Mouse (Mus musculus): Measurements from ENCODE around the gene Ttc38. TPM values are rescaled to one million over a fixed set of nuclear protein-coding genes. Genes with fewer than 3 reads are reported as not detected.
"Not testable (repeated sequence)": the region's sequence is repeated elsewhere in the genome, so short reads cannot be mapped to it uniquely, and the experiment has no call there.

The Ttc38 gene
- polyA plus RNA-seq, 1 experiment from 2014 or later: 3.5 TPM

GRCm38 (mm10) chr15:85829470-85829869, 2.6 kb upstream of the Ttc38 start:
- Histone ChIP-seq H3K27ac (no peak overlapping the region), H3K4me1 (peaks cover 25% of the 10 kb centered on the region), H3K4me3 (no peak overlapping the region), H3K36me3 (no peaks in the 10 kb centered on the region), H3K27me3 (ENCODE audit: insufficient read depth, poor library complexity, severe bottlenecking) (no peaks in the 10 kb centered on the region), H3K9me3 (no peaks in the 10 kb centered on the region)
- no peak for DNase-seq (ENCODE audit: low spot score)
- 74% methylated on average over 5 of the region's 5 CpGs for WGBS

- WGBS: 50% methylated on average over 8 of the region's 8 CpGs
Measured at GRCm38 (mm10) chr15:85832599-85832998, 493 bp downstream of the Ttc38 start.

GRCm38 (mm10) chr15:85835335-85835734, 3.2 kb downstream of the Ttc38 start:
- no peak overlapping the region for H3K4me3 ChIP-seq
- WGBS: 56% methylated on average over 3 of the region's 3 CpGs

More at GRCm38 (mm10) chr15:85832599-85832998, 493 bp downstream of the Ttc38 start:
- peak overlapping the region; percentile 84 for H3K27ac ChIP-seq
- no peaks in the 10 kb centered on the region for H3K9me3 ChIP-seq
- H3K4me3 ChIP-seq: peak overlapping the region; percentile 78
- no peaks in the 10 kb centered on the region for H3K27me3 ChIP-seq (ENCODE audit: insufficient read depth, poor library complexity, severe bottlenecking)
- no peaks in the 10 kb centered on the region for H3K36me3 ChIP-seq
- peaks cover 15% of the 10 kb centered on the region for H3K4me1 ChIP-seq
- no peak for DNase-seq (ENCODE audit: low spot score)

GRCm38 (mm10) chr15:85836887-85837286, 4.8 kb downstream of the Ttc38 start:
- Histone ChIP-seq H3K4me3 (no peak overlapping the region), H3K27me3 (ENCODE audit: insufficient read depth, poor library complexity, severe bottlenecking) (no peaks in the 10 kb centered on the region), H3K4me1 (peaks cover 14% of the 10 kb centered on the region), H3K9me3 (no peaks in the 10 kb centered on the region), H3K36me3 (no peaks in the 10 kb centered on the region), H3K27ac (no peak overlapping the region)
- no peak for DNase-seq (ENCODE audit: low spot score)
- WGBS: 83% methylated on average over 5 of the region's 5 CpGs

More at GRCm38 (mm10) chr15:85835335-85835734, 3.2 kb downstream of the Ttc38 start:
- Histone ChIP-seq H3K27ac (no peak overlapping the region), H3K36me3 (no peaks in the 10 kb centered on the region), H3K9me3 (no peaks in the 10 kb centered on the region), H3K27me3 (ENCODE audit: insufficient read depth, poor library complexity, severe bottlenecking) (no peaks in the 10 kb centered on the region), H3K4me1 (peaks cover 15% of the 10 kb centered on the region)
- no peak for DNase-seq (ENCODE audit: low spot score)

- no peak for DNase-seq (ENCODE audit: low spot score)
Measured at GRCm38 (mm10) chr15:85840983-85841382, 8.9 kb downstream of the Ttc38 start.

GRCm38 (mm10) chr15:85841796-85842360, 9.8 kb downstream of the Ttc38 start:
- no peaks in the 10 kb centered on the region for H3K27me3 ChIP-seq (ENCODE audit: insufficient read depth, poor library complexity, severe bottlenecking)
- no peak overlapping the region for H3K27ac ChIP-seq
- H3K36me3 ChIP-seq: no peaks in the 10 kb centered on the region
- WGBS: 67% methylated on average over 5 of the region's 5 CpGs
- H3K4me3 ChIP-seq: no peak overlapping the region
- H3K9me3 ChIP-seq: no peaks in the 10 kb centered on the region
- DNase-seq (ENCODE audit: low spot score): no peak
- H3K4me1 ChIP-seq: peaks cover 5% of the 10 kb centered on the region; the same call in 1 of the 2 replicates

More at GRCm38 (mm10) chr15:85840983-85841382, 8.9 kb downstream of the Ttc38 start:
- peaks cover 5% of the 10 kb centered on the region; the same call in 1 of the 2 replicates for H3K4me1 ChIP-seq
- no peaks in the 10 kb centered on the region for H3K27me3 ChIP-seq (ENCODE audit: insufficient read depth, poor library complexity, severe bottlenecking)
- H3K9me3 ChIP-seq: no peaks in the 10 kb centered on the region
- H3K27ac ChIP-seq: no peak overlapping the region
- 23% methylated on average over 6 of the region's 6 CpGs for WGBS
- no peak overlapping the region for H3K4me3 ChIP-seq
- H3K36me3 ChIP-seq: no peaks in the 10 kb centered on the region

GRCm38 (mm10) chr15:85845071-85845470, 13.0 kb downstream of the Ttc38 start:
- H3K27me3 ChIP-seq (ENCODE audit: insufficient read depth, poor library complexity, severe bottlenecking): no peaks in the 10 kb centered on the region
- no peak for DNase-seq (ENCODE audit: low spot score)

GRCm38 (mm10) chr15:85851656-85852392, 19.7 kb downstream of the Ttc38 start:
- WGBS: 74% methylated on average over 12 of the region's 12 CpGs
- DNase-seq (ENCODE audit: low spot score): no peak
- Histone ChIP-seq H3K27ac (no peak overlapping the region), H3K27me3 (ENCODE audit: insufficient read depth, poor library complexity, severe bottlenecking) (peaks cover 17% of the 10 kb centered on the region; the same call in 1 of the 2 replicates), H3K4me1 (no peaks in the 10 kb centered on the region), H3K9me3 (no peaks in the 10 kb centered on the region), H3K4me3 (no peak overlapping the region), H3K36me3 (no peaks in the 10 kb centered on the region; the same call in 1 of the 2 replicates)

More at GRCm38 (mm10) chr15:85845071-85845470, 13.0 kb downstream of the Ttc38 start:
- H3K36me3 ChIP-seq: no peaks in the 10 kb centered on the region
- no peak overlapping the region for H3K27ac ChIP-seq
- H3K4me1 ChIP-seq: peaks cover 5% of the 10 kb centered on the region; the same call in 1 of the 2 replicates
- H3K9me3 ChIP-seq: no peaks in the 10 kb centered on the region
- no peak overlapping the region for H3K4me3 ChIP-seq

GRCm38 (mm10) chr15:85858980-85859489, 26.9 kb downstream of the Ttc38 start:
- peak overlapping the region; percentile 93 for H3K27ac ChIP-seq
- WGBS: 17% methylated on average over 15 of the region's 15 CpGs
- 0 out of 2 replicates have a peak, but pooled peaks cover 4% of the 10 kb centered on the region for H3K27me3 ChIP-seq (ENCODE audit: insufficient read depth, poor library complexity, severe bottlenecking)
- peaks cover 24% of the 10 kb centered on the region for H3K36me3 ChIP-seq
- DNase-seq (ENCODE audit: low spot score): no peak
- peaks cover 20% of the 10 kb centered on the region for H3K4me1 ChIP-seq
- H3K4me3 ChIP-seq: peak overlapping the region; percentile 89
- no peaks in the 10 kb centered on the region for H3K9me3 ChIP-seq

- under 1% methylated on average over 42 of the region's 42 CpGs for WGBS
- Histone ChIP-seq H3K4me3 (peak within 1 kb of the TSS; percentile 89), H3K27me3 (ENCODE audit: insufficient read depth, poor library complexity, severe bottlenecking) (0 out of 2 replicates have a peak, but pooled peaks cover under 1% of the 10 kb centered on the region), H3K27ac (peak within 1 kb of the TSS; percentile 93), H3K36me3 (peaks cover 29% of the 10 kb centered on the region), H3K9me3 (no peaks in the 10 kb centered on the region), H3K4me1 (peaks cover 20% of the 10 kb centered on the region)
- DNase-seq (ENCODE audit: low spot score): peak; percentile 99
Measured at GRCm38 (mm10) chr15:85859490-85860031, 27.5 kb downstream of the Ttc38 start, which contains the start of gene Gtse1. TSS of gene Gtse1 (plus strand) at chr15:85859745.

- not testable (repeated sequence) for H3K27me3 ChIP-seq (ENCODE audit: insufficient read depth, poor library complexity, severe bottlenecking); H3K4me1 ChIP-seq; H3K27ac ChIP-seq; DNase-seq (ENCODE audit: low spot score); H3K4me3 ChIP-seq; H3K9me3 ChIP-seq
- 93% methylated on average over 7 of the region's 7 CpGs for WGBS
- peaks cover 92% of the 10 kb centered on the region for H3K36me3 ChIP-seq
Measured at GRCm38 (mm10) chr15:85865913-85866312, 33.8 kb downstream of the Ttc38 start.

GRCm38 (mm10) chr15:85867696-85868095, 35.6 kb downstream of the Ttc38 start:
- no peak overlapping the region for H3K4me3 ChIP-seq
- peaks cover 99% of the 10 kb centered on the region for H3K36me3 ChIP-seq
- DNase-seq (ENCODE audit: low spot score): peak; percentile 83
- no peaks in the 10 kb centered on the region for H3K27me3 ChIP-seq (ENCODE audit: insufficient read depth, poor library complexity, severe bottlenecking)
- no peak overlapping the region for H3K27ac ChIP-seq
- WGBS: 59% methylated on average over 6 of the region's 6 CpGs
- H3K4me1 ChIP-seq: no peaks in the 10 kb centered on the region
- H3K9me3 ChIP-seq: no peaks in the 10 kb centered on the region

- Histone ChIP-seq H3K36me3 (peaks cover 49% of the 10 kb centered on the region), H3K4me3 (no peak overlapping the region), H3K27me3 (ENCODE audit: insufficient read depth, poor library complexity, severe bottlenecking) (no peaks in the 10 kb centered on the region), H3K27ac (no peak overlapping the region), H3K9me3 (no peaks in the 10 kb centered on the region), H3K4me1 (peaks cover 18% of the 10 kb centered on the region)
- DNase-seq (ENCODE audit: low spot score): no peak
- WGBS: 91% methylated on average over 7 of the region's 7 CpGs
Measured at GRCm38 (mm10) chr15:85877336-85877735, 45.2 kb downstream of the Ttc38 start.

Measured in heart, embryonic 10.5 days (tissue).